Mouse (Mus musculus): ENCODE measurements at regions not wholly inside any gene's neighbourhood (a gene's known extent, or its start where the extent isn't known, plus 50 kb on each side); places are given as distances from the start of the nearest gene placed in this dataset.
"Not testable (repeated sequence)": the region's sequence is repeated elsewhere in the genome, so short reads cannot be mapped to it uniquely, and the experiment has no call there.

GRCm38 (mm10) chr8:89562597-89562996 is 518.6 kb upstream of the Sall1 start:
- no peak for DNase-seq (ENCODE audit: low read depth)

GRCm38 (mm10) chr8:89541231-89541630 is 497.3 kb upstream of the Sall1 start:
- DNase-seq (ENCODE audit: low read depth) = no peak

- no peak for DNase-seq (ENCODE audit: low read depth)
Measured at GRCm38 (mm10) chr8:89534605-89535004, 490.6 kb upstream of the Sall1 start.

- no peak for DNase-seq (ENCODE audit: low read depth)
Measured at GRCm38 (mm10) chr8:89525041-89525440, 481.1 kb upstream of the Sall1 start.

- DNase-seq (ENCODE audit: low read depth) = no peak
Measured at GRCm38 (mm10) chr8:89523336-89523735, 479.4 kb upstream of the Sall1 start.

GRCm38 (mm10) chr8:89516602-89517001 is 472.6 kb upstream of the Sall1 start:
- no peak for DNase-seq (ENCODE audit: low read depth)

GRCm38 (mm10) chr8:89514270-89514669 is 470.3 kb upstream of the Sall1 start:
- DNase-seq (ENCODE audit: low read depth) = no peak

GRCm38 (mm10) chr8:89507639-89508038 is 463.7 kb upstream of the Sall1 start:
- DNase-seq (ENCODE audit: low read depth) = no peak

- no peak for DNase-seq (ENCODE audit: low read depth)
Measured at GRCm38 (mm10) chr8:89503545-89504234, 459.7 kb upstream of the Sall1 start.

GRCm38 (mm10) chr8:89503030-89503429 is 459.1 kb upstream of the Sall1 start:
- DNase-seq (ENCODE audit: low read depth) = no peak

GRCm38 (mm10) chr8:89501756-89502155 is 457.8 kb upstream of the Sall1 start:
- DNase-seq (ENCODE audit: low read depth) = no peak

GRCm38 (mm10) chr8:89499831-89500230 is 455.9 kb upstream of the Sall1 start:
- DNase-seq (ENCODE audit: low read depth) = no peak

- no peak for DNase-seq (ENCODE audit: low read depth)
Measured at GRCm38 (mm10) chr8:89498088-89498695, 454.2 kb upstream of the Sall1 start.

GRCm38 (mm10) chr8:89492336-89492735 is 448.4 kb upstream of the Sall1 start:
- no peak for DNase-seq (ENCODE audit: low read depth)

- DNase-seq (ENCODE audit: low read depth) = not testable (repeated sequence)
Measured at GRCm38 (mm10) chr8:89482481-89482880, 438.5 kb upstream of the Sall1 start.

- DNase-seq (ENCODE audit: low read depth) = no peak
Measured at GRCm38 (mm10) chr8:89476930-89477329, 433.0 kb upstream of the Sall1 start.

GRCm38 (mm10) chr8:89471116-89471515 is 427.2 kb upstream of the Sall1 start:
- DNase-seq (ENCODE audit: low read depth) = no peak

GRCm38 (mm10) chr8:89468782-89469220 is 424.8 kb upstream of the Sall1 start:
- no peak for DNase-seq (ENCODE audit: low read depth)

GRCm38 (mm10) chr8:89465211-89465753 is 421.3 kb upstream of the Sall1 start:
- DNase-seq (ENCODE audit: low read depth) = no peak

- DNase-seq (ENCODE audit: low read depth) = no peak
Measured at GRCm38 (mm10) chr8:89456517-89456916, 412.6 kb upstream of the Sall1 start.

- no peak for DNase-seq (ENCODE audit: low read depth)
Measured at GRCm38 (mm10) chr8:89455731-89456130, 411.8 kb upstream of the Sall1 start.

- no peak for DNase-seq (ENCODE audit: low read depth)
Measured at GRCm38 (mm10) chr8:89454197-89454596, 410.2 kb upstream of the Sall1 start.

- no peak for DNase-seq (ENCODE audit: low read depth)
Measured at GRCm38 (mm10) chr8:89453724-89454123, 409.8 kb upstream of the Sall1 start.
